Mouse (Mus musculus) central nervous system, embryonic 11.5 days (tissue): ENCODE results near the gene Vmn1r195. TPM values are rescaled to one million over a fixed set of nuclear protein-coding genes. Genes with fewer than 3 reads are reported as not detected.

Experiments used
- polyA plus RNA-seq: library from polyadenylated mRNA; depleted of rRNA; stranded (reverse); fragments of >200 nt; gene quantifications from 2 replicates; pipeline ENCODE4 v1.2.3, GENCODE M21; 2012; rRNA removed

The Vmn1r195 gene
- not detected in 2 replicates for polyA plus RNA-seq

DNA sequence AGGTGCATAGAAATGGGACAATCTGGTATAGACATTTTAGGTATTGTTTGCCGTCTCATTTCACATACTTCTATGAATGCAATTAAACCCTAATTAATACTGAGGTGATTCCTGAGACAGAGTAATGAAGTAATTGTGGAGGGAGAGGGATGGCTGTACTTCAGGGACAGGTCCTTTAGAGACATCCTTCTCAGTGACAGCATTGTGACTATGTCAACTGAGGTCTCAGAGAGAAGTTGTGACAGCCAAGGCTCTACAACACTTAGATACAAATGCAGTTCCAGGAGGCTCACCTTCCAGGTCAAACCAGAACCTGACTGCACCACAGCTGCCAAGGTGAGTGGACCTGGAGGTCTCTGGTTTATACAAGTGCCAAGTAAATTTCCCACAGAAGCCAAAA is at the start of gene Vmn1r195:
TSS of gene Vmn1r195 (plus strand) at position 301 of the 400 bp plus-strand sequence.

GRCm38 (mm10) chr13:22223060-22223459 is 47.3 kb upstream of the Vmn1r195 start, which contains the start of gene Vmn1r193:
Gene Vmn1r193 (minus strand): TSS chr13:22223160.

GRCm38 (mm10) chr13:22243915-22244314 is 26.4 kb upstream of the Vmn1r195 start, which contains the start of gene Vmn1r194:
Gene Vmn1r194 (plus strand): TSS chr13:22244215.

DNA sequence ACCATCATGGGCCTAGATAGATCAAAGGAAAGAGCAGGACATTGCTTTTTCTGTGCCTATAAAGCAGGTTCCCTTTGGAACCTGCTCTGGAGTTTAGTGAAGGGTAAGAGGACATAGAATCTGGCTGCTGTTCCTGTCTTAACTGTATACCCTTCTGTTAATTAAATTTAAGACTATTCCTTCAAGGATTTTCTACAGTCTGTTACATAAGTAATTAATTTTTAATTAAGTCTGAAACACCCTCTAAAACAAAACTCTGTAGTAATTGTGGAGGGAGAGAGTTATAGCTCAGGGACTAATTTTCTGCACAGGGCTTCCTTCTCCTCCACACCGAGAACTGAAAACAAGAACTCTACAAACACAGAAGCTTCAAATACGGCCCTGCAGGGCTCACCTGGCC is 19.3 kb downstream of the Vmn1r195 start, which contains the start of gene Vmn1r196:
TSS of gene Vmn1r196 (plus strand) at position 301 of the 400 bp plus-strand sequence.

DNA sequence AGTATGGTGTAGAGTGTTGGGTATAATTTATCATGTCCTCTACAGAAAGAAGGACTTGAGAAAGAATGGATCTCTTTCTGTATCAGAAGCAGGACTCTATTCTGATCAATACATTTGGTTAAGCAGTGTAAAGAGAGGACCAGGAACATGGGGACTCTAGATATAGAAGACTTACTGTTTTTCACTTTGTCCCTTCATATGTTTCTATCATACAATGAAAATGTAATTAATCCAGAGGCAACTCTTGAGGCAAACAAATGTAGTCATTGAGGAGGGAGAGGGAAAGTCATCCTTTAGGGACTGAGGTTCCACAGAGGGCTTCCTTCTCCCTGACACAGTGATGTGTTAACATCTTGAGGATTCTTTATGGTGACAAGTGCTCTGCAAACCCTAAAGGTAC is 54.0 kb downstream of the Vmn1r195 start, which contains the start of gene Vmn1r197:
TSS of gene Vmn1r197 (plus strand) at position 301 of the 400 bp plus-strand sequence.

Other genes with a start within 250 kb of the Vmn1r195 start
- gene Hist1h2ah, start 235.0 kb upstream of the Vmn1r195 start, polyA plus RNA-seq = 11.5 and 15.7 TPM in 2 replicates
- gene Hist1h2bk, start 234.7 kb upstream of the Vmn1r195 start, polyA plus RNA-seq = 21.2 and 30.1 TPM in 2 replicates
- gene Hist1h4i, start 229.2 kb upstream of the Vmn1r195 start, polyA plus RNA-seq = 60.0 and 87.2 TPM in 2 replicates
- gene Hist1h2ag, start 227.6 kb upstream of the Vmn1r195 start, polyA plus RNA-seq = 45.5 and 69.8 TPM in 2 replicates
- gene Hist1h2bj, start 227.3 kb upstream of the Vmn1r195 start, polyA plus RNA-seq = 14.7 and 26.0 TPM in 2 replicates
- not detected in 2 replicates for gene Vmn1r188, start 186.1 kb upstream of the Vmn1r195 start, polyA plus RNA-seq
- gene Vmn1r189, start 164.7 kb upstream of the Vmn1r195 start, polyA plus RNA-seq = not detected in 2 replicates
- gene Vmn1r191, start 86.6 kb upstream of the Vmn1r195 start, polyA plus RNA-seq = not detected in 2 replicates
- not detected in 2 replicates for gene Vmn1r192, start 79.4 kb upstream of the Vmn1r195 start, polyA plus RNA-seq
- not detected in 2 replicates for gene Vmn1r193, start 47.4 kb upstream of the Vmn1r195 start, polyA plus RNA-seq
- not detected in 2 replicates for gene Vmn1r194, start 26.3 kb upstream of the Vmn1r195 start, polyA plus RNA-seq
- gene Vmn1r196, start 19.4 kb downstream of the Vmn1r195 start, polyA plus RNA-seq = not detected in 2 replicates
- gene Vmn1r197, start 54.1 kb downstream of the Vmn1r195 start, polyA plus RNA-seq = not detected in 2 replicates
- gene Vmn1r198, start 79.8 kb downstream of the Vmn1r195 start, polyA plus RNA-seq = not detected in 2 replicates
- gene Vmn1r199, start 109.3 kb downstream of the Vmn1r195 start, polyA plus RNA-seq = not detected in 2 replicates
- gene Vmn1r200, start 119.9 kb downstream of the Vmn1r195 start, polyA plus RNA-seq = not detected in 2 replicates
- gene Vmn1r201, start 201.4 kb downstream of the Vmn1r195 start, polyA plus RNA-seq = not detected in 2 replicates
- not detected in 2 replicates for gene Vmn1r202, start 234.9 kb downstream of the Vmn1r195 start, polyA plus RNA-seq
- not detected in 2 replicates for gene Vmn1r203, start 247.6 kb downstream of the Vmn1r195 start, polyA plus RNA-seq